Mouse (Mus musculus) thymus, postnatal 36 days (tissue): ENCODE measurements at regions not wholly inside any gene's neighbourhood (a gene's known extent, or its start where the extent isn't known, plus 50 kb on each side); places are given as distances from the start of the nearest gene placed in this dataset.
A peak's percentile ranks its signal among the peaks of the same experiment; 100 is the strongest.

ENCODE experiments used
- DNase-seq, 2 experiments: peaks; one replicate each; pipeline ENCODE4 v3.0.0; 2022; ENCODE audit warnings: mixed read lengths in 2 of 2

DNA sequence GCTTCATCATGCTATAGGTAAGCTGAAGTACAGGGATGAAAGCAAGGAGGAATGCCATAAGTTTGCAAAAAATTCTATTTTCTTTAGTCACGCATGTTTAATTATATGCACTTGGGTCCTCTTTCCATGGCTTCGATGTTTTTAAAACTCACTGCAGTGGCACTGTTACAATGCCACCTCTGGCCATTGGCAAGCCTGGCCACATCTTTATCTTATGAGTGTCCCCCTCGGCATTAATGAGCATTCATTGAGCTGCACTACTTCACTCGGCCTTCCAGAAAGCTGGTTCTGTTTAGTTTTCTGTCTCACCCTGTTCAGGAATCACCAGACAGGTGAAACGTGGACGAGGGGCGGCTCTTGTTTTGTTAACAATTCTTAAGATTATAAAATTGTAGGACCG lies 79.7 kb upstream of the Dnajc24 start:
- no peak for DNase-seq

DNA sequence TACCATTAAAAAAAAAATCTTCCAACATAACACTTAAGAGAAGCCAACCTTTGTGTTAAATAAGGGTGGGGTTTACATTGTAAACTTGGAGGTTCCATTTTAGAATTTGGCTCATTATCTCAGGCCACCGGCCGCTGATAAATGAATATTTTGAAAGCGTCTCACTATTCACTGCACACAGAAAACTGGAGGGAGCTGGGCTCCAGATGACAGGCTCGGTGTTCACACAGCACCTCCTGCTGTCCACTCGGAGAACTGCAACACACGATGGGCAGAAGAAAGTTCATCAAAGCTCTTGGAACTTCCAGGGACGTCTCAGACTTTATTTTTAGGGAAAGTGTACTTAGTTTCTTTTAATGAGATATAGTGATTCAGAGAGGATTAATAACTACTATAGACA lies 78.6 kb upstream of the Dnajc24 start:
- peak; percentile 17 to 29 for DNase-seq

DNA sequence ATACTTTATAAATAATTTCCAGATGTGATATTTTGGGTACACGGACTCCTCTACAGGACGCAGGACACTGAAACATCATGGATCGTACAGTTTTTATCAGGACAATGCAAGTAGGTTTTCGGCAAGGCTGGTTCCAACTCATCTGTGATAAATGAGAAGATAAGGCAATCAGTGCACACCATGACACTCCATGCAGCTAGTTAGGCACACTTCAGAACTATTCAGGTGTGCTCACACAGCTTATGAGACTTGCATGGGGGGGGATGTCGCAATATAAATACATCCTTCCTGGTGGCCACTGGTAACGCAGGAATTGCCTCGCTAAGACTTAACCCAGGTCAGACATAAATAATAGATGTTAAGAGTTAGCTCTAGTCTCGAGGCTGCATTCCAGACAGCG lies 77.3 kb upstream of the Dnajc24 start:
- DNase-seq, result no peak

DNA sequence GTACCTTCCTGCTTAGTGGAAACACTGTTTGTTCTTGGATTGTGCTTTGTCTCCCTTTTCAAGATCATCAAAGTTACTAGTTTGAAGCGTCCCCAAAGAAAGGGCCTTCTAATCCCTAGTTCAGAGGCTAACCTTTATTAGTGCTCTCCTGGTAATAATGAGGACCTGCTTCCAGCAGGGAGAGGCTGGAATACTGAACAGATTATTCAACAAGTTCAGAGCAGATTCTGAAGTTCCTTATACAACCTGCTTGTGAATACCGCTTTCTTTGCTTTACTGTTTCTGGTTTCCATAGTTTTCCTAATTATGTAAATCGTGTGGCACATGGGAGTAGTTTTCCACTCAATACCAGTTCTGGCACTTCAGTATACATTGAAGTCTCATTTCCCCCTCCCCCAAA lies 75.2 kb upstream of the Dnajc24 start:
- no peak for DNase-seq

DNA sequence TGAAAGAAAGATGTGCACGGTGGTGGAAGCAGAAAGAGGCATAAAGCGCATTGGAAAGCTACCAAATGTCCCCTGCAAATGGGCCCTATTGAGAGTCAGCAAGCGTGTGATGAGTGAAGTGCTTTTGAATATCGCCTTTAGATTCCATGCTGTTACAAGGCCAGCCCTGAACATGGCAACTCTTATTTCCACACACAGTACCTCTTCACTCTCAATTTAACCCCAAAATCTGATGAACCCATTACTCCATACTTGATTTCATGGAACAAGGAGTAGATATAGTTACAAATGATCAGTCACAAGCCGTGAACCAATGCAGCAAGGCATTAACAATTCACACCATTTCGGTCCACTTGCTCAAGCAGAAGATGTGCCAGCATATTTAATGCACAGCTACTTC lies 71.1 kb upstream of the Dnajc24 start:
- no peak for DNase-seq

DNA sequence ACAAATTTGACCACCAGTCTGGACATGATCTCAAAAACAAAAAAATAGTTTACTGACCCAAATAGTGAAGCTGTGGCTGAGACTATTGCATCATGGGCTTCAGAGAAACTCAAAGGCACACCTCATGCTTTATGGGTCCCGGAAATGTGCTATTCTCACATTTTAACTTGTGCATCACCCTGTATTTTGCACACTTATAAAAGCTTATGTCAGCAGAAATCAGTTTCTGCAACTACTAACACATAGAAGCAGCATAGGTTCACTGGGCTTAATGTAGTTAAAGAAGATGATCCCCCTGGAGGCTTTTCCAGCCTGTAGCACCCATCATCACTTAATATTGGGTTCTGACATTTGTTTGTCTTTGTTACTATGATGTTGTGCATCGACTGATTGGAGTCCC lies 61.0 kb upstream of the Dnajc24 start:
- no peak for DNase-seq
